Mouse (Mus musculus) CD4-positive, CD25-positive, alpha-beta regulatory T cell, adult 4 months (primary cell): ENCODE data around the gene Gm10134. TPM values are rescaled to one million over a fixed set of nuclear protein-coding genes. Genes with fewer than 3 reads are reported as not detected.
"Not testable (repeated sequence)": the region's sequence is repeated elsewhere in the genome, so short reads cannot be mapped to it uniquely, and the experiment has no call there.

Experiments used
- ATAC-seq: one replicate; pipeline ENCODE4 v1.8.0; 2017
- polyA plus RNA-seq, 2 experiments: library from polyadenylated mRNA; unstranded; fragments of 100-300 nt; shearing (Covaris generic); gene quantifications; one replicate each; pipeline ENCODE4 v1.2.1; 2017

The Gm10134 gene
- not detected for polyA plus RNA-seq

DNA sequence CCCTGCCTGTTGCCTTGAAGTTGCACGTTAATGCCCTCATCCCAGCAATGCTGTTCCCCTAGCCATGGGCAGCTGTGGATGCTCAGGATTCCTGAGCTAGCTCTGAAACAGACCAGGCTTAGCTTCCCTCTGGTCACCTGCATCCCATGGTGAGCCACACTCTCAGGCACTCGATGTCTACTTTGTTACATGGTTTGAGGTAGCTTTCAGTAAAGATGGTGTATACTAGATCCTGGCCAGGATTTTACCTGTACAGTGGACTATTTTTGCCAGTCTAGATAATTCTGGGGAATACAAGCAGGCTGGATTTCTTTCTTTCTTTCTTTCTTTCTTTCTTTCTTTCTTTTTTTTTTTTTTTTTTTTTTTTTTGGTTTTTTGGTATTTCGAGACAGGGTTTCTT is at the start of gene Gm10134:
Gene Gm10134 (plus strand): TSS at position 301 of the 400 bp plus-strand sequence.
- no peak for ATAC-seq

DNA sequence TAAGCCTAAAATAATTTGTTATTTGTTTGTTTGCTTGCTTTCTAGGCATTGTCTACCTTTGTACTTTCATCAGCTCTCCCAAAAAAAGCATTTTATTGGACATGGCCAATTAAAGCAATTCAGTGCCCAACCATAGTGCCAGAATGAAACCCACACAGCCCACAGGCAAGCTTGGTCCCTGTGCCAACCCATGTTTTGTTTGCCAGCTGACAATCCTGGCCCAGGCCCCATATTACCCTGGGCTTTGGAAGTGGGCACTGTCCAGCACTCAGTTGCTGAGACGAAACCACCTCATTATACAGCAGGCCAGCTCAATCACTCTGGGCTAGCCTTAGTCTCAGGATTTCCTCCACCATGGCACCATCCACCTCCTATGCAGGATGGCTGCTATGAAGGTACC is 49.3 kb upstream of the Gm10134 start:
- ATAC-seq: no peak

DNA sequence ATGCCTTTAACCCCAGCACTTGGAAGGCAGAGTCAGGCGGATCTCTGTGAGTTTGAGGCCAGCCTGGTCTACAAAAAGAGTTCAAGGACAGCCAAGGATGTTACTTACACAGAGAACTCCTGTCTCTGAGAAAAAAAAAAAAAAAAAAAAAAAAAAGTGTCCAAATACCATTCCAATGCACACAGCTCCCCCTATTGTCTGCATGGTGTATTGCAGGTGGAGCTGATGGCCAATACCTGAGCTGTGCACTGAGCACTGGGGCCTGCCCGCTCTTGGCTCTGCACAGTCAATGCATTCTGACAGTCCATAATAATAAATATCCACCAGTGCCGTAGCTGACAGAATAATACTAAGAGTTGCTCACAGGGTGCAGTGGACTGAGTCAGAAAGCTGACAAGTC is 42.0 kb upstream of the Gm10134 start:
- ATAC-seq: no peak

DNA sequence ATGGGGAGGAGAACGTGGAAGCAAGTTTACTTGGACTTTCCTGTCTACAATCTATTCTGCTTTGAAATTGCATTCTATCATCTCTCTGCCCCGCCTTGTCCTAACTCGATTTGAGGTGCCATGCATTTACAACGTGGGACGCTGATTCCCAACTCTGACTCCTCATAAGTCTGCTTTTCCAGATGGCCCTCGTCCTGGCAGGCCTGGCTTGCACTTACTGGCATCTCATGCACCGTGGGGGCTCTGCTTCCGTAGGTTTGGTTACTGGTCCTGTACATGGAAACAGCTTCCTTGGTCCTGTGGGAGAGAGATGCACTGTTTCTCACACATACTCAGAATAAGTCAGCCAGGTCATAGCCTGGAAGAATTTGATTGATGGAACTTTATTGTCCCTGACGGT is 41.0 kb upstream of the Gm10134 start:
- no peak for ATAC-seq

DNA sequence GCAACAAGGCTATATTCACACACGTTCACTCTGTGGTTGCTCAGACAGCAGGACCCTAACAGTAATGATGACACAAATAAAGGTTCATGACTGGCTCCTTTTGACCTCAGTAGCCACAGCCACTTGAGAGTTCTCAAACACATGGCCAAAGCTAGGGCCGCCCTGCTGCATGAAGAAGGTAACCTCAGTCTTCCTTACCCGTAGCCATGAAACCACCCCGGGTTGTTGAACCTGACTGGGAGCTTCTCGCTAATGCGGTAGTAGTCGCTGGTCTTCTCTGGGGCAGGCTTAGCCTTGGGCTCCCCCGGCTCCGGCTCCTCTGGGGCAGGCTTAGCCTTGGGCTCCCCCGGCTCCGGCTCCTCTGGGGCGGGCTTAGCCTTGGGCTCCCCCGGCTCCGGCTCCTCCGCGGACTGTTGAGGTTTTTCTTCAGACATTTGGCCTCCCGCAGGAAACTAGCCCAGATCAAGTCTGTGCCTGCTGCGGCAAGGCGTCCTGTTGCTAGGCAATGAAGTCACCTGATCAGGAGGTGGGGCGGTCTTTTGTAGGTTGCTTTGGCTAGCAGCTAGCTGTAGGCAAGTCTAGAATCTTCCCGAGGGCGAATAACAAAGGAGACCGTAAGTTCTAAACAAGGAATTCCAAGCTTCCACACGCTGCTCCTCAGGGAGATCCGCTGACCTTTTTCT is 39.9 kb upstream of the Gm10134 start, which contains the start of gene 1700007K13Rik:
Gene 1700007K13Rik (minus strand): TSS at position 497 of the 683 bp plus-strand sequence.
- ATAC-seq: peak; percentile 88

DNA sequence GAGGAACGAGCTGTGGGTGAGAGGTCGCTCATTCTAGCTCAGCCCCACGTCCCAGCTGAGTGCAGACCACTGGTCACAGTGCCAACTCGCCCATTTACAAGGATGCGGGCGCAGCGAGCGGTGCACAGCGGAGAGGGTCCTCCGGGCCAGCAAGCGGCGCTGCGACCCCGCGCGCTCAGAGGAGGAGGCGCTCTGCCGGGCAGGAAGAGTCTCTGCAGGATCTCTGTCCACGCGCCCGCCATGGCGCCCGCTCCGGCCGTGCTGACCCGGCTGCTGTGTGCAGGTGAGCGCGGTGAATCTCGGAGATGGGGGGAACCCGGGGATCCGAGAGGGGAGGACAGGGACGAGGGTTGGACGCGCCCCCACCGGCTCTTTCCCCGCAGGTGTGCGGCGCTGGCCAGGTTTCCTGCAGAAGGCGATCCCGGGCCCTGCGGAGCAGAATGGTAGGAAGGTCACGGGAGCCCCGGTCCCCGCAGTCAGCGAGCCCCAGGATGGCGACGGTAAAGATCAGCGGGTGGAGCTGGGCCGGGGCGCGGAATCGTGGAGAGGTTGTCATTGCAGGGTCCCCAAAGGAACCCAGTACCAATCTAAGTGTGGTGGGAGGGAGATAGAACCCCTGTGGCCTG is 37.9 kb upstream of the Gm10134 start, which contains the start of gene Mrps2:
Gene Mrps2 (plus strand): TSS at position 207 of the 626 bp plus-strand sequence.
- ATAC-seq: peak; percentile 86

DNA sequence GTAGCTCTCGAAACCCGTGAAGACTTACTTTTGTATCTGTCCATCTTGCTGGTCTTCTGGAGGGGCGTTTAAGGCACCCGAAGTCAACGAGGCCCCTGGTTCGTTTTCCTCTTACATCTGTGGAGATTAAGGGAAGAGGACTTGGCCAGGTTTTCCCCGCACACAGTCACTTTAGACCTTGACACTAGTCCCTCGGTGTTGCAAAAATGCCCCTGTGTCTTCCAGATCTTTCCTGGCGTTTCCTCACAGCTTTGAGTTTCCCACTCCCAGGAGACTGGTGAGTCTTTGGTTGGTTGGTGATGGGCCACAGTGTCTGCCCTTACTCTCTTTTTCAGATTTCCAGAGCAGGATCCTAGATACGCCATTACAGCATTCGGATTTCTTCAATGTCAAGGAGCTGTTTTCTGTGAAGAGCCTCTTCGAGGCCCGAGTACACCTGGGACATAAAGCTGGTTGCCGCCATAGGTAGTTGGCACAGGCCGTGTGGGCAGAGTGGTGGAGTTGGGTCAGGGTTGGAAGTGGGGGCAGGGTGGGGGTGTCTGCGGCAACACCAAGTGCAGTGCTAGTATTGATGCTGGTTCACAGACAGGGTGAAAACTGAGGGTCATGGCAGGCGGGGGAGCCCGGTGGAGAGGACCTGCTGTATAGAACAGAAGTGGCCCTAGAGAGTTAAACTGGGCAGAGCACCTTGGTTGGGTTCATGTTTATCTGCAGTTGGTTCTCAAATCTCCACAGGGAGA is 37.2 kb upstream of the Gm10134 start:
- no peak for ATAC-seq

DNA sequence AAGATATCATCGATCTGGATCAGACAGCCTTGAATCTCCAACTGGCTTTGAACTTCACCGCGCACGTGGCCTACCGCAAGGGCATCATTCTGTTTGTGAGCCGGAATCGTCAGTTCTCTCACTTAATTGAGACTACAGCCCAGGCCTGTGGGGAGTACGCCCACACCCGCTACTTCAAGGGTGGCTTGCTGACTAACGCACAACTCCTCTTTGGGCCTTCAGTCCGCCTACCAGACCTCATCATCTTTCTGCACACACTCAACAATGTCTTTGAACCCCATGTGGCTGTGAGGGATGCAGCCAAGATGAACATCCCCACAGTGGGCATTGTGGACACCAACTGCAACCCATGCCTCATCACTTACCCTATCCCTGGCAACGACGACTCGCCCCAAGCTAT is 36.4 kb upstream of the Gm10134 start:
- no peak for ATAC-seq

DNA sequence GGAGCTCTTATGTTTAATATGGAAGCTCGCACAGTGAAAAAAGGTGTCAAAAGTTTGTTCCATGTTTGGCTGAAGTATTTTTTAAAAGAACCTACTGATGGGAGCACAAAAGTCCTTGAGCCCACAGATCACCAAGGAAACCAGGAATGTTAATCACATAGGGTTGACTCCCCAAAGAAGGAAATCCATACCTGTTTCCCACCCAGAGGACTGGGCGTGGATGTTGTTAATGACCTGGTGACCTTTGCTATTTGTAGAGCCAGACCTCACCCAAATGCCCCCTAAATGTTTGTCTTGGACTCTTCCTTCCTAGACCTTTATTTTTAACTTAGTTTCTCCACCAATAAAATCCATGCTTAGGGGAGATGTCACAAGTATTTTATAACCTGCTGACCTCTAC is 35.3 kb upstream of the Gm10134 start:
- ATAC-seq: no peak

DNA sequence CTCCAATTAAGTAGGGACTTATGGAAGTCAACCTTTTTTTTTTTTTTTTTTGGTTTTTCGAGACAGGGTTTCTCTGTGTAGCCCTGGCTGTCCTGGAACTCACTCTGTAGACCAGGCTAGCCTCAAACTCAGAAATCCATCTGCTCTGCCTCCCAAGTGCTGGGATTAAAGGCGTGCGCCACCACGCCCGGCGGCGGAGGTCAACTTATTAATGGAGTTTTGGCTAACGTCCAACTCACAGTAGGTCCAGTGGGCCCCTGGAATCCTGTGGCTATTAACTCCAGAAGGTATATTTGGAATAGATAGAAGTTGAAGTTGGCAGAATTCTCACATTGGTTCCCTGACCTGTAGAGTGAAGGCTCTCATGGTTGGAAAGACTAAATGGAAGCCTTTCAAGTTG is 33.9 kb upstream of the Gm10134 start:
- ATAC-seq: not testable (repeated sequence)

DNA sequence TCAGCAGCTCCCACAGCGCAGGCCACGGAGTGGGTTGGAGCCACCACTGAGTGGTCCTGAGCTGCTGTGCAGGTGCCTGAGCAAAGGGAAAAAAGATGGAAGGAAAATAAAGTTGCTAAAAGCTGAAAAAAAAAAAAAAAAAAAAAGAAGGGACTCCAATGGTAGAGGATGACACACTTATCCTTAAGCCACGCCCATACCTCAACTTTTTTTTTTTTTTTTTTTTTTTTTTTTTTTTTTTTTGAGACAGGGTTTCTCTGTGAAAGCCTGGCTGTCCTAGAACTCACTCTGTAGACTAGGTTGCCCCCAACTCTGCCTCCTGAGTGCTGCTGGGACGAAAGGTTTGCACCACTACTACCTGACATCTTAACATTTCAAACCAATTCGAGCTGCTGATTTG is 27.9 kb upstream of the Gm10134 start:
- not testable (repeated sequence) for ATAC-seq

DNA sequence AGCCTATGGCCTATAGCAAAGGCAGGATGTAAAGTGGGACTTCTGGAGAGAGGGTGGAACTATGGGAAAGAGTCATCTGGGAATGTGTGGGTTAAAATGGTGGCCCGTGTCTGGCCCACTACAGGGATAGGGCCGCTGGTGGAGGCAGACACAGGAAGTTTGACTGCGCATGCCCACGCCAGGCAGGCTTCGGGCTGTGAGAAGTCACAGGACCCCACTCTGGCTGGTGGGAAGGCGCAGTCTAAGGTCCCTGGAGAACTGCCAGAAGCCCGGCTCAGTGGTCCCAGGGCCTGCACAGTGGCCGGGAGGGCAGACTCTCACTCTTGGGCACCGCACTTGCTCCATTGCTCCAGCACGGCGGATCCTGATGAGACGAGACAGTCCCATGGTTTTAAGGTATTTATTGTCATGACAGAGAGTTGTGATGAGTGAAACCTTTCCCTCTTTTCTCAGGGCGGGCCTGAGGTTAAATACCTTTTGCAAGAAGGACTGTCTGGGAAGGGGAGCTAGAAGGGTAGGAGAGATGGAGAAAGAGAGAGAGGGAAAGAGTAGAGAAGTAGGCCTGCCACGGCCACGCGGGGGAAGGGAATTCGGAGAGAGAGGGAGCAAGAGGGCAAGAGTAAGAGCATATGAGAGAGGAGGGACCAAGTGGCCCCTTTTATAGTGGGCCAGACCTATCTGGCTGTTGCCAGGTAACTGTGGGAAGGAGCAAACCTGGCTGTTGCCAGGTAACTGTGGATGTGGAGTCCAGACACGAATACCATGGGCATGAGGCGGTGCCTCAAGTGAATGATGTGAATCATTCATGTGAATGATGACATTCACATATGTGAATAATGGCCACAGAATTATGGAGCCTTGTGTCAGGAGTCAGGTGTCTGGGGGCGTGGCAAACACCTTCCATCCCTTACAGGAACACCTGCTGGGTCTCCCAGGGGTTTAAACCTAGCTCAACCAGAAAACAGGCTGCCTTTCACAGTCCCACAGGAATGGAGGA is 26.4 kb upstream of the Gm10134 start:
- no peak for ATAC-seq

DNA sequence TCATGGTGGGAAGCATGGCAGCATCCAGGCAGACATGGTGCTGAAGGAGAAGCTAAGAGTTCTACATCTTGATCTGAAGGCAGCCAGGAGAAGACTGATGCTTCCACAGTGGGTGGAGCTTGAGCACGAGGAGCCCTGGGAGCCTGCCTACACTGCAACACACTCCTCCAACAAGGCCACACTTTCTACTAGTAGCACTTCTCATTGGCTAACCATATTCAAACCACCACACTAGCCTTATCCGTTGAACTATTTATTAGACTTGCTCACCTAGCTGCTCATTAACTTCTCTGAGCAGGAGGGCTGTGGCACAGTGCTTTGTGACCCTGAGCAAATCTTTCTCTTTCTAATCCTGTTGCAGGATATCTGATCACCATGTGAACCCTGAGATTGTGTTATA is 22.0 kb upstream of the Gm10134 start:
- no peak for ATAC-seq

DNA sequence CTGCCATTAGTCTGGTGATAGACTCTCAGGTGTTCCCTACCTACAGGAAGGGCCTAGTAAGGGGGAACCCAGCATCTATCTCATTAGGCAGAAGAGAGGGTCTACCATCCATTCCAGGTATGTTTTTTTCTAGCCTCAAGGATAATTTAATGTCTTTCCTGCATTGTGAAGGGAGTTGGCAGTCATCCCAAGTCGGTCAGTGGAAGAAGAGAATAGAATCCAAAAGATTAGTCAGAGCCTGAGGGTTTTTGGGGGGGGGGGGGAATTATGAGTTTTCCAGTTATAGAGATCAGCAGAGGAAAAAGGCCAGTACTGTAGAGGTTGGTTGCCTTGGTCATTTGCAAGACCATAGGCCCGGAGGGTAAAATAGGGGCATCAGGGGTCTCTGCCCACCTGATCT is 11.4 kb upstream of the Gm10134 start:
- ATAC-seq: no peak

DNA sequence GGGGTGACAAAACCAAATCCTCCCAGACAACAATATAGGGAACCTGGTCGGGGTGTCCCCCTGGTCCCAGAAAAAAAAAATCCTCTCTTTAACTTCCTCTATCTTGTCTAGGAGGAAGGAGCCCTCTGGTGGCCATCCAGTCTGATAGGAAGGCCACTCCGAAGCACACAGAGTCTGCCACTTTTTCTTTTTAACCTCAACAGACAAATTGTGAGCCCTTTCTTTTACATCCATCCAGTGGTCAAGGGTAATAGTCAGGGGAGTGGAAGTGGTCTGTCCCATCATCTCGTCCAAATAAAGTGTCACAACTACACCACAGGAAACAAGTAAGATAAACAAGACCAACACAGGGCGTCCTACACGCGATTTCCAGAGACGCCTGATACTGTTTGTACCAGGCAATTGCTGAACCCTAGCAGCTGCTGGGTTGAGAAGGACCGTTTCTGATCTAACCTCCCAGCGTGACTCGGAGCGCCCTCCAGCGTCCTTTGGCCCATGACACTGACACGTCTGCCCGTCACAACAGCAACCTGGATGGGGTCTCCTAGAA is 10.6 kb upstream of the Gm10134 start:
- ATAC-seq: no peak

DNA sequence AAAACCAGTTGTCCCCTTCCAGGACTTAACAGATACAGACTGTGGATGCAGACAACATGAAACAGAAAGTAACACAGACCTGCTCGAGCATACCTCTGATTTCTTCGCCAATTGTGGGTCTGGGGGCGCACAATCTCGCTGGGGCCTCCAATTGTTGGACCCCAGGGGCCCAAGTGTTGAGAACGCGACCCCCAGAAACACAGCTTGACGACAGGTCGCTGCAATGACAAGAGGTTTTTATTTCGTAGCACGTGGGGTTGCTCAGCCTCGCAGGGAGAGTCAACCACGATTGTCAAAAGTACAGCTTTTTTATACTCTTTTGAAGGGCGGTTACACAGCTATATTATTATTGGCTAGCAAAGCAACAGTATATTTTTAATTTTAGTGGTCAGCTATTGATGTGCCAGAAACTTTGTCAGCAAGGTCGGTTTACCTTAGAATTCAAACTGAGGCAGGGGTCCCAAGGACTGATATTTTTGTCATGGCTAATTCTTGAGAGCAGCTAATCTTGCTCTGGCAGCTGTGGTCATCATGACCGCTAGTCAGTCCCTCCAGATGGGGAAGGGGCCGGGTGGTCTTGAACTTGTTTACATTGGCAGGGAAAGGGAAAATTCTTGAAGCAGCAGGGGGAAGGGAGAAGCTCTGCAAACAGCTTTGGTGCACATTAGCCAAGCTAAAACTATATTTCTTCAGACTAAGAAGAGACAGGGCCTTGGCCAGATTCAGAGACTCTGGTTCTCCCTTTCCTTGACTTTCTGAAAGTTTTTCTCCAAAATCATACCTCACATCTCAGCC is 9.9 kb upstream of the Gm10134 start:
- no peak for ATAC-seq

DNA sequence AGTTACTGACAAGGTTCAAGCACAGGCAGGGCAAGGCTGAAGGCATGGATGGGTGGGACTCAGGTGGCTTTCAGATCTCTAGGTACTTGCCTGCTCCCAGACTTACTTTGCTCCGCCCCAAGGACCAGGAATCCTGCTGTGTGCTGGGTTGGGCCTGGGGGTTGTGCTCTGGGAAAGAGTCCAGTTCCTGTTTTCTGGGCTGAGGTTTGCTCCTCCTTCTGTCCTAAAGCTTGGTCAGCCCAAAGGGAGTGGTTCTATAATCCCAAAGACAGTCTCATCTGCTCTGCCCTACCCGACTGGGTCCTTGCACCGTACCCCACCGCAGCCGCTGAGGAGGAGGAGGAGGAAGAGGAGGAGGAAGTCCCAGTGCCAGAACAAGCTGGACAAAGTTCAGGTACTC is 9.2 kb upstream of the Gm10134 start, which contains the start of gene Gbgt1:
Gene Gbgt1 (plus strand): TSS at position 221 of the 400 bp plus-strand sequence.
- no peak for ATAC-seq

DNA sequence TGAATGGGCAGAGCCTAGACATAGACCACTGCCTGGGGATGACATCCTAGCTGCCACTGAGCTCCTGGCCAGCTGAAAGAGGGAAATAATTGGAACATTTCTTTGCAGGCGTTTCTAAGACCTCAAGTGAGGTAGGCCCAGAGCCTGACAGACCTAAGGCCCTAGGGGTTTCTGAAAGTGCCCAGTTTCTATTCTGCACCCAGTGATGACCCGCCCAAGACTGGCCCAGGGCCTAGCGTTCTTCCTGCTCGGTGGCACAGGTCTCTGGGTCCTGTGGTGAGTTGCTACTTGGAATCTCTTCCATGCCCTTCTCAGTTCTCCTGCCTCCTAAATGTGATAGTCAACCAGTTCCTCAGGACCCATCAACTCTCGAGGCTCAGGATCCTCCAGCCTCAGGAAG is 8.3 kb upstream of the Gm10134 start:
- ATAC-seq: no peak

DNA sequence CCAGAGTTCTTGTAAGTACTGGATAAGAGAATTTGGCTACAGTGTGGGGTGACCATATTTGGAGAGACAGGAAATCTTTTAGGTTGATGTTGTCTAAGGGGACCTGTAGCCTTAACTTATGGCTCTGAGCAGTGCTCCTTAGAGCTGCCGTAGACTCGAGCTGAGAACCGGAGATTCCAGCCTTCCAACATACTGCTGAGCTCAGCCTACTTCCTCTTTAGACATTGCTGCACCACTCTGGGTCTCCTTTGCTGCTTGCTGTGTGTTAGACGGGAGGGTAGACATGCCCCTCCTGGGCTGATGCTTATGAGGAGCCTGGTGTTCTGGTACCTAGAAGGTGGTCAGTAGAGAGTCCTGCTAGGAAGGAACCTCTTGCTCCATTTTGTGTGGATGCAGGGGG is 7.5 kb upstream of the Gm10134 start:
- no peak for ATAC-seq

DNA sequence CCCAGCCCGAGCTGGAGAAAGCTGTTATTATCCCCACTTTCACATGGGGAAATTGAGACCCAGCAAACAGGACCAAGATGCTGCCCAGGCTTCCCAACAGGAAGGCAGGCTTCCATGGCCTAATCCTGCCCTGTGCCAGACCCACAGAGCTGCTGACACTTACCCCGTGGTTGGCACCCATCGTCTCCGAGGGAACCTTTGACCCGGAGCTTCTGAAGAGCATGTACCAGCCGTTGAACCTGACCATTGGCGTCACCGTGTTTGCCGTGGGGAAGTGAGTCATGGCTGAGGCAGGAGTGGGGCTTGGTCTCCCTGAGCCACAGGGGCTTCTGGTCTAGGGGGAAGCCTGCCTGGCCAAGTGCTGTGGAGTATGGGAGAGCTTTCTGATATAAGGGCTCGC is 2.9 kb upstream of the Gm10134 start:
- ATAC-seq: no peak

DNA sequence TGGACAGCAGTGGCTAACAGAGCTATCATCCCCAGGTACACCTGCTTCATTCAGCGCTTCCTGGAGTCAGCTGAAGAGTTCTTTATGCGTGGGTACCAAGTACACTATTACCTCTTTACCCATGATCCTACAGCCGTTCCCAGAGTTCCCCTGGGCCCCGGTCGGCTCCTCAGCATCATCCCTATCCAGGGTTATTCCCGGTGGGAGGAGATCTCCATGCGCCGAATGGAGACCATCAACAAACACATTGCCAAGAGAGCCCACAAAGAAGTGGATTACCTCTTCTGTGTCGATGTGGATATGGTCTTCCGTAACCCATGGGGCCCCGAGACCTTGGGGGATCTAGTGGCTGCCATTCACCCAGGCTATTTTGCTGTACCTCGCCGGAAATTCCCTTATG is 1.2 kb upstream of the Gm10134 start:
- no peak for ATAC-seq
